Mouse (Mus musculus) yolk sac, embryonic 10.5 days (tissue): ENCODE results near the gene Stoml1.

Experiments used
- DNase-seq: peaks from one replicate; pipeline ENCODE4 v3.0.0-alpha.2; 2017; ENCODE audit warnings: low spot score

Stoml1 gene

GRCm38 (mm10) chr9:58303115-58303514 lies 50.2 kb downstream of the Stoml1 start:
- no peak for DNase-seq

GRCm38 (mm10) chr9:58303599-58304271 lies 50.8 kb downstream of the Stoml1 start:
- peak; percentile 73 for DNase-seq

GRCm38 (mm10) chr9:58305686-58306085 lies 52.7 kb downstream of the Stoml1 start:
- DNase-seq: no peak

- no peak for DNase-seq
Observed at GRCm38 (mm10) chr9:58308395-58308794, 55.4 kb downstream of the Stoml1 start.

GRCm38 (mm10) chr9:58310043-58310660 lies 57.2 kb downstream of the Stoml1 start:
- DNase-seq: no peak

- no peak for DNase-seq
Observed at GRCm38 (mm10) chr9:58311191-58311910, 58.4 kb downstream of the Stoml1 start.
